Mouse (Mus musculus) frontal cortex, adult 2 months (tissue): ENCODE data around the gene Gm42742. TPM values are rescaled to one million over a fixed set of nuclear protein-coding genes. Genes with fewer than 3 reads are reported as not detected.

ENCODE experiments used
- DNase-seq, 2 experiments: peaks; one replicate each; pipeline ENCODE4 v3.0.0; 2022; ENCODE audit warnings: low spot score in 1 of 2; ENCODE audit errors: extremely low spot score in 1 of 2
- polyA plus RNA-seq: library from polyadenylated mRNA; depleted of rRNA; stranded (reverse); fragments of >200 nt; gene quantifications from 2 replicates; pipeline ENCODE4 v1.2.3, GENCODE M21; 2012; rRNA removed

Gene Gm42742
- 95.5 and 113 TPM in 2 replicates for polyA plus RNA-seq

- peak; percentile 51 to 74 for DNase-seq
Observed at GRCm38 (mm10) chr7:127020901-127021562, at the start of gene Gm42742, which contains the start of gene Prrt2. Gm42742 (minus strand) TSS chr7:127021097. Prrt2 (minus strand) TSS chr7:127021211.

GRCm38 (mm10) chr7:127066317-127066716 lies 45.4 kb upstream of the Gm42742 start:
- DNase-seq = no peak

DNA sequence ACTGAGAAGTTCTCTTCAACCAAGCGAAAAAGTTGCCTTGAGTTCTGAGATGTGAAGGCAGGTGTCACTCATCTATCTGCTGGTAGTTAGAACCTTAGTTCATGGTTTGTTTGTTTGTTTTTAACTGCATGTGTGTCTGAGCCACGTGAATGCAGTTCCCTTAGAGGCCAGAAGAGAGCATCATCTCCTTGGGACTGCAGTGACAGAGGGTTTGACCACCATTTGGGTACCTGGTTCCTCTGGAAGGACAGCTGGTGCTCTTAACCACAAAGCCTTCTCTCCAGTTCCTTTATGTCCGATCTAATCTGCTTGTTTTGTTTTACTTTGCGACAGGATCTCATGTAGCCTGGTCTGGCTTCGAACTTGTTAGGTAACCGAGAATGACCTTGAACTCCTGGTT lies 44.6 kb upstream of the Gm42742 start:
- no peak for DNase-seq

GRCm38 (mm10) chr7:127055026-127055585 lies 34.2 kb upstream of the Gm42742 start:
- peak in 1 of 2 experiments; percentile 28 for DNase-seq

DNA sequence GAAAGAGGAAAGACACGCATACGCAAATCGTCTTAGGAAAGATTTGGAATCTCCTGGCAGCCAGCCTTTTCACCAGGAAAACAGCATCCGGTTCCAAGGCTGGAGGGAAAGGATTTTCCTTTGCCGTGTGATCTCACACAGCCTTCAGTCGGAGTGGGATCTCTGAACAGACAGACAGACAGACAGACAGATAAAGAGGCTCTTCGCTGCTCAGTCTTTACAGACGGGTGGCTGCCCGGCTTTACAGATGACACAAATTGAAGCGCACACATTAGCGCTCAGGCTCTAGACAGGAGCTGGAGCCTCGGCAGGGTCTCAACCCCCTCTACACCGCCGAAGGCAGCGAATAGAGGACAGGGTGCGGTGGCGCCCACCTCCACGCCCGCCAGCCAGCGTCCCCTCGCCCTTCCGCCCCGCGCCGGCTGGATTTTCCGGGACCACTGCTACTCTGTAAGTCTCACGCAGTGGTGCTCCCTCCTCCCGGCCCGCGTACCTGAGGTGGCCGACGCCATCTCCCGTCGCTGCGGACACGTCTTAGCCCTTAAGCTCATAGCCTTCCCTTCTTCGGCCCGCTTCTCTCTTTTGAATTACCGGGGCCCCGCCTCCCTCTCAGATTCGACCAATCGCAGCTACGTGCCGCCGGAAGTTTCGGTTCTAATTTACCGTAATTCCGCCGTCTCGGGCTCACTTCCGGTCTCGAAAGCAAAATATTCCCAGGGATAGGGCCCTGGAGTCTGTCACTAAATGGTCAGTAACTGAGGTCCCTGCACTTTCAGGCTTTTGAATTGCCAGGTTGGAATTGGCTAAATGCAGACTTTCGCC lies 21.2 kb upstream of the Gm42742 start, which contains the start of gene Kif22:
TSS of gene Kif22 (minus strand) at position 621 of the 822 bp plus-strand sequence.
- peak; percentile 72 to 94 for DNase-seq

DNA sequence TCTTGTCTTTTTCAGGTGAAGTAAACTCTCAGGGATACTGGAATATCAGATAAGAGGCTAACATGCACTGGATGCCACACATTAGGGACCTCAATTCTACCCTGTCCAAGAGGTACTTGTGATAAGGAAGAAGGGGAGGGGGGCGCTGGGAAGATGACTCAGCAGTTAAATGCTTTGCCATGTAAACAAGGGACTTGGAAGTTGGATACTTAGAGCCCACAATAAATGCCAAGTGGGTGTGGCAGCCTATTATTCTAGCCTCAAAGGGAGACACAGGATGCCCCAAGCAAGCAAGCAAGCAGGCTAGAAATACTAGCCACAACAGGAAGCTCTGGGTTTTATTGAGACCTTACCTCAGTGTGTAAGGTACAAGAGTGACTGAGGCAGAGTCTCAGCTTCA lies 10.3 kb upstream of the Gm42742 start:
- DNase-seq = no peak

DNA sequence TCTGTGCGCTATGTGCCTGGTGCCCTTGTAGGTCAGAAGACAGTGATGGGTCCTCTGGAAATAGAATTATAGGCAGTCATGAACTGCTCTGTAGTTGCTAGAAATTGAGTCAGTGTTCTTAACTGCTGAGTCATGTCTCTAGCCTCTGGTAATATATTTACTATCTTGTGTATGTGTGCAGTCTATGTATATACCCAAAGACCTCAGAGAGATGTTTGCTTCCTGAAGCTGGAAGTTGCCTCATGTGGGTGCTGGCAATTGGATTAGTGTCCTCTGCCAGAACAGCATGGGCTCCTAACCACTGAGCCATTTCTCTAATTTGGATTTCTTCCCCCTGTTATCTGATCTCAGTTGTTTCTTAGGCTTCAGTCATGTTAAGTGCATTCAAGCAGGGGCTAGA lies 9.3 kb upstream of the Gm42742 start:
- DNase-seq = no peak

- no peak for DNase-seq
Observed at GRCm38 (mm10) chr7:127027885-127028284, 7.0 kb upstream of the Gm42742 start.

DNA sequence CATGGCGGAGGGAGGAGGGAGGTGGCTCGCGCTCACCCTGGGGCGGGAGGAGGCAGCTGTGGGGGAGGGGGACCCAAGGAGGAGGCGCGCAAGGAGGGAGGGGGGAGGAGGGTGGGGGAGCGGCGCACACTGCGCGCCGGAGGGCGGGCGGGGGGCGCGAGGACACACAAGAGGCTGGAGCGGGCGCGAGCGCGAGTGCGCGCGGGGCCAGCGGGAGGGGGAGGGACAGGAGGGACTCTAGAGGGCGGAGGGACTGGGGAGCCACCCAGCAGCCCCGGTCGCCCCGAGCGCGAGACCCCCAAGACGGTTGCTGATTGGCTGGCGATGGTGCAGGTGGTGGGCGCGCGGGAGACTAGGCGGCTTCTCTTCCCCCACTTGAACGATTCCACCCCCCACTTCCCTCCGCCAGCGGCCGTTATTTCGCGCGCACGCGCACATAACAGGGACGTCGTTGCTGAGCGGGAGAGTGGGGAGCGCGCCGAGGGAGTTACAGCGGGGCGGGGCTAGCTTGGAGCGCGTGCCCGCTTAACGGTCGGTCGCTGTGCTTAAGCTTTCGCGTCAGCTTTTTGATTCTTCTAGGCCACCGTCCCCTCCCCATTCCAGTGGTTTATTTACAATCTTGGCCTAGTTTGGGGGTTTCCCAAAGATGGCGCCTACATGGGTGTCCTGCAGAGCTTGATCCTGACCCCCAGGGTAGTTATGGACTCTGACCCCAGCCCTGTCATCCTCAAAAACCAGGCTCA lies 6.3 kb upstream of the Gm42742 start, which contains the start of gene Maz:
TSS of gene Maz (minus strand) at position 54 of the 743 bp plus-strand sequence.
- peak; percentile 98 to 100 for DNase-seq

DNA sequence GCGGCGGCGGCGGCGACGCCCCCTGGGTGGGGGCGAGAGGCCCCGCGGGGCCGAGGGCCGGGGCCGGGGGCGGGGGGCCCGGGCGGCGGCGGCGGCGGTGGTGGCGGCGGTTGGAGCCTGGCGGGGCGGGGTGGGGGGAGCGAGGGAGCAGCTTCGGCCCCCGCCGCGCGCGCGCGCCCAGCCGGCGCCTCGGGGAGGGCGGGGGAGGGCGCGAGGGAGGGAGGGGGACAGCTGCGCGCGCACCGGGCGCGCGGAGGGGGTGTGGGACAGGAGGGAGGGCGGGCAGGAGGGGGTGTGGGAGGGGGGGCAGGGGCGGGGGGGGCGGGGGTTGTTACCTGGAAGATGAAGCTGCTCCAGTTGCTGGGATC lies 5.7 kb upstream of the Gm42742 start:
- no peak for DNase-seq

DNA sequence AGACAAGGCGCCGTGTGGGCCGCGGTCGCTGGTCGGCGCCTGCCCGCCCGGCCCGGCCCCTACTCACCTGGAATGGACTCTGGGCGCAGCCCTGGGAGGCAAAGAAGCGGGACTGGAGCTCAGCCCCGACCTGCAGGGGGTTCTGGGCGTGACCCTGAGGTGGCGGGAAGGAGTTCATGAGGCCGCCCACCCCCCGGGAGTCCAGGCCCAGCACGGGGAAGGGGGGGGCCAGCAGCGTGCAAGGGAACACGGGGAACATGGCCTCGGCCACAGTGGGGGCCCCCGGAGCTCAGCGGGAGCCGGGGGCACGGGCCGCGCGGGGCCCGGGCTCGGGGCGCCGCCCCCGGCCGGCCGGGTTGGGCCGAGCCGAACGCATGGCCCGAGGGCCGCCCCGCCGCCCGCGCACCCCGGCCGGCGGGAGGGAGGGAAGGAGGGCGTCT lies 5.3 kb upstream of the Gm42742 start:
- no peak for DNase-seq

DNA sequence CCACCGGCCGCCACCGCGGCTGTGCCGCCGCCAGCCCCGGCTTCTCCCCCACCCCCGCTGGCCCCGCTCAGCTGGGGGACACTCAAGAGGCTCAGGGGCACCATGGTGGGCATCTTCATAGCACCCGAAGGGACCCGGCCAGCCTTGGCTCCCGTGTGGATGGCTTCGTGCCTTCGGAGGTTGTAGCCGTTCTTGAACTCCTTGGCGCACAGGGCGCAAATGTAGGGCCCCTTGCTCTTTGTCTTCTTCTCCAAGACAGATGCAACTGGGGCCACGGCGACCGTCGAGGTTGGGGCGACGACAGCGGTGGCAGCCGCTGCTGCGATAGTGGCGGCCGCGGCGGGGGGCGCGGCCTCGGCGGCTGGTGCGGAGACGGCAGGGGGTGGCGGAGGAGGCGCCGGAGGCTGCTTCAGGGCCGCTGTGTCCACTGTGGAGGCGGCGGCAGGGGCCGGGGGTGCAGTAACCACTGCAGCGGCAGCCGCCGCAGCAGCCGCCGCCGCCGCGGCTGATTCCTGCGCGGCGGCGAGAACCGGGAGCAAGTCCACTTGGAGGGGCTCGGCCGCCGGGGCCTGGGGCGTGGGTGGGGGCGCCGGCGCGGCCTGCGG lies 4.8 kb upstream of the Gm42742 start:
- no peak for DNase-seq

GRCm38 (mm10) chr7:127024755-127025555 lies 4.1 kb upstream of the Gm42742 start:
- DNase-seq = peak; percentile 81

DNA sequence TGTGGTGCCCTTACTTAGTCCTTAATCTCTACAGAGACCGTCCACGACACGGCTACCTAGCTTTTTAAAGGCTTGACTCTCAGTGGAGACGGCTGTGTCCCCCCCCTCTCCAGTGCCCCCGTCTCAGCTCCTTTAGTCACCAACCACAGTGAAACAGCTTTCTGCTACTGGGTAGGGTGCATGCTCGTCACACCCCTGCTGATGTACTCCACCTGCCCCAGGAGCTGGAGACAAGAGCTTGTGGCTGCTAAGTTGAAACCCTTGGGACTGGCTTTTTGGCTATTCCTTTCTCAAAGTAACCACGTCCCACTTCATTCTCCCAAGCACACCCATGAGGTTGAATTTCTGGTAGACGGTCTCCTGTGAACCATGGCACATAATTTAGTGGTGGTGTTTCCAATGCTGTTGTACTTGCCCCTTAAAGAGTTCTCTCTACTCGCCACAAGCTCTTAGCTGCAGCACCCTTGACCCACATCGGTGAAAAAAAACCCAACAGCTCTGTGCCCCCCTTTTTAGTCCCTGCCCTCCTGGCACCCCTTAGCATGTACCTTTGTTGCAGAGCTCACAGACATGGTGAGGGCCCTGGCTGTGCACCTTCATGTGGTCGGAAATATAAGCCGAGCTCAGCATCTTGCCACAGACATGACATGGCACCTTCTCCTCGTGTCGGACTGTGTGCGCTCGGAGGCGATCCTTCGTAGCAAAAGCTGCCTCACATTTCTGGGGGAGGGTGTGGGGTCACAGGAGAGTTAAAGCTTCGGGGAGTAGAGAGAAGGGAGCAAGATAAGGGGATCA lies 3.2 kb upstream of the Gm42742 start:
- DNase-seq = no peak

DNA sequence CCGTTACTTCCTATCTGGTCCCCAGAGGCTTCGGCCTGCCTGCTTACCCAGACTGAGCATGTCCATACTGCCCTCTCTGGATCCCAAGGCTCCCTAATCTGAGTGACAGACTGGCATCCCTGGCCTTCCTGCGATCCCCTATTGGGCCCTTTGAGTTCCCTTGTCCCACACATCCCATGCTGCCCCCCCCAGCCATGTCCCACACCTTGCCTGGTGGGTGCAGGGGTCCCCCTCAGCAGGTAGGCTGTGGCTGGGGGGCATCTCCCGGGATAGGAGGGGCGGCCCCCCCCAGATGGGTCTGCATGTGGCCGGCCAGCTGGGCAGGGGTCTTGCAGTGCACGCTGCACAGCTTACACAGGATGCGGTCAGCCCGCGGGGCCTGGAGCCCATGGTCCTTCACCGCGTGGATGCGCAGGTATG lies 2.4 kb upstream of the Gm42742 start:
- DNase-seq = no peak

DNA sequence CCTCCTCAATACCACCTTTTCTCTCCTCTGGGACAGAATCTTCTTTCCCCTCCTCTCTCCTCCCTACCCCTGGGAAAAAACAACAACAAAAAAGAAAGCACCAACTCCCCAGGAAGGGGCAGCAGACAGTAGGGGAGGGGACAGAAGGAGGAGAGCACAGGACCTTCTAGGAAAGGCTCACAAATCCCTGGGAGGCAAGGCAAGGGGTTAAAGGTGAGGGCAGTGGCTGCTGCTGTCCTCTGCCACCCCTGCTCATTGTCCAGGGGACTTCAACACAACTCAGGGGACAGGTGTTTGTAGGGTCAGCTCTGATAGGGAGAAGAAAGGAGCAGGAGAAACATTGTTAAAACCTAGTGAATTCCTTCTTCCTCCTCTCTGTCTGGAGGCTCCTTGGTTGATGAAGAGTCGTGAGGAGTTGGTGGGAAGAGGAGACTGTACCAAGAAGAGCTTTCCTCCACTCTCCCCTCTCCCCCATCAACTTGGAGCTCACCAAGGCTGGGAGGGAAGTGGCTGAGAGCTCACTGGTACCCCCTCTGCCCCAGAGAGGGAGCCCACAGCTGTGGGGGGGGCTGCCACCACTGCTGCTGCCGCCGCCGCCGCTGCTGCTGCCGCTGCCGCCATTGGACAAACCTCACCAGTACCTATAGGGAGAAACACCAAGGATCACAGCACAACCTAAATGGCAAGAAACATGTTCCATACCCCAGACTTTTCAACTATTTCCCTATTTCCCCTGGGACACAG lies 1.8 kb upstream of the Gm42742 start:
- DNase-seq = no peak

DNA sequence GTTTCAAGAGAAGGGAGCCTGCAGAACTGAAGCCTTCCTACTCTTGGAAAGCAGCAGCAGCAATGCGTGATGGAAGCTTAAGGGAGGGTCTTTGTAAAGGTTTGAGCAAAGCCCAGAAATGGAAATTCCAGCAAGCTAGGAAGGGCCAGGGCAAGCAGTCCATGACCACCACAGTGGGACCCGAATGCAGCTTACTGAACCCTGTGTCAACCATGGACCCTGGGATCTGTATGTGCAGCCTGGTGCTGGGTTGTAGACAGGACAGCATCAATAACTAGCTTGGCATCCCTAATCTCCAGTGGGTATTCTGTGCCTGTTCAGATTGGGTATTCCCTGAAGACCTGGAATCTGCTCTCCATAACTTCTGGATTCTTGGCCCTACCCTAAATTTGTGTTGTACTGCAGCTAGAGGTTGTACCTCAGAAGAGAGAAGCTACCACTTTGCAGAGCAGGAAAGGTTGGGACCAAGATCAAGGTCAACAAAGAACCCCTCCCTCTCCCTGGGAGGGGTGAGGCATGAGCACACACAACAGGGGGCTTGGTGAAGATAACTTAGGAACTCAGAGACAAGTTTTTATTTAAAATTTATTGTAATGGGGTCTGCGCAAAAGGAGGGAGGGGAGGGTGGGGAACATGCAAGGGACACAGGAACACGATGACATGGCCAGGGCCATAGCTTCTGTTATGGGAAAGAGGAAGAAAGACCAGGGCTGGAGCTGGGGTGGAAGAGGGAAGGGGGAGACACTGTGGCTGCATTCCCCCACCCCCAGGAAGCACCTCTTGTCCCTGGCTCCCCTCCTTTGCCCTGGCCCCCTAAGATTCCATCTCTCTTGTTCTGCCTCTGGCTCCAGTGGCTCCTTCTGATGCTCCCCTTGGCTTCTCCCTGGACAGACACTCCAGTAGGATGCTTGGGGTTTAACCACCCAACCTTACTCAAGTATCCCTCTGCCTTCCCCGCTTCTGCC lies 948 bp upstream of the Gm42742 start:
- DNase-seq = no peak
